Mouse (Mus musculus) CH12.LX (cell line): Measurements from ENCODE around the gene Wfdc17. TPM values are rescaled to one million over a fixed set of nuclear protein-coding genes. Genes with fewer than 3 reads are reported as not detected.

Source experiments
- DNase-seq: peaks from one replicate; pipeline ENCODE4 v3.0.0-alpha.2; 2013; ENCODE audit errors: extremely low read depth
- H3K27ac ChIP-seq: 2 replicates; pipeline ENCODE4 v1.5.1; 2012; ENCODE audit warnings: low read depth, mild to moderate bottlenecking, control low read depth, moderate library complexity; ENCODE audit not compliant: insufficient read depth
- H3K27me3 ChIP-seq: replicated peaks from 2 replicates; pipeline ENCODE3; 2012; ENCODE audit warnings: inconsistent platforms
- H3K36me3 ChIP-seq, 2 experiments: replicated peaks in 1 of 2; 2 replicates each; pipeline versions ENCODE3 to v1.6.1; 2012; ENCODE audit warnings: inconsistent platforms in 1 of 2, low read length in 1 of 2, mild to moderate bottlenecking in 1 of 2, mixed read lengths in 1 of 2, moderate library complexity in 1 of 2; ENCODE audit not compliant: control insufficient read depth in 1 of 2, insufficient read depth in 1 of 2
- H3K4me1 ChIP-seq, 2 experiments: 2 replicates each; pipeline ENCODE4 v1.6.1; 2012; ENCODE audit warnings: inconsistent platforms in 1 of 2, moderate library complexity in 1 of 2; ENCODE audit not compliant: insufficient read depth in 2 of 2, control insufficient read depth in 1 of 2
- H3K4me2 ChIP-seq: 2 replicates; pipeline ENCODE4 v1.6.1; 2012; ENCODE audit warnings: low read depth, mild to moderate bottlenecking, control low read depth; ENCODE audit not compliant: poor library complexity, insufficient read depth, severe bottlenecking
- H3K4me3 ChIP-seq, 3 experiments: fragments of 150-350 bp in 1 of 3; sonication (generic) in 1 of 3; replicated peaks in 1 of 3; 2 replicates each; pipeline versions ENCODE3 to v1.5.1; 2011 to 2012; ENCODE audit warnings: low read depth in 2 of 3, low read length in 2 of 3, mild to moderate bottlenecking in 2 of 3, moderate library complexity in 2 of 3, control low read depth in 1 of 3, improper control_type of control experiment in 1 of 3, inconsistent platforms in 1 of 3, mixed read lengths in 1 of 3; ENCODE audit not compliant: poor library complexity in 1 of 3
- H3K79me2 ChIP-seq: replicated peaks from 2 replicates; pipeline ENCODE4 v1.6.1; 2012; ENCODE audit warnings: mild to moderate bottlenecking, moderate library complexity; ENCODE audit not compliant: control insufficient read depth, poor library complexity, insufficient read depth, severe bottlenecking; ENCODE audit errors: extremely low read depth
- H3K9ac ChIP-seq: 2 replicates; pipeline ENCODE4 v1.6.1; 2012; ENCODE audit warnings: low read depth, mild to moderate bottlenecking, control low read depth, moderate library complexity; ENCODE audit not compliant: insufficient read depth
- H3K9me3 ChIP-seq: replicated peaks from 2 replicates; pipeline ENCODE3; 2012; ENCODE audit warnings: low read length, inconsistent platforms, mixed read lengths
- CTCF ChIP-seq, 2 experiments: IDR thresholded peaks in 1 of 2; conservative IDR thresholded peaks in 1 of 2; 2 replicates each; pipeline ENCODE4 v1.5.1; 2011 to 2012; ENCODE audit warnings: low read depth in 2 of 2, low read length in 2 of 2, improper control_type of control experiment in 1 of 2, inconsistent platforms in 1 of 2, mild to moderate bottlenecking in 1 of 2, moderate library complexity in 1 of 2
- E2F4 ChIP-seq: IDR thresholded peaks from 2 replicates; pipeline ENCODE4 v1.6.1; 2011; ENCODE audit warnings: low read depth, low read length, improper control_type of control experiment; ENCODE audit not compliant: insufficient replicate concordance
- ELF1 ChIP-seq: IDR thresholded peaks from 2 replicates; pipeline ENCODE4 v1.6.1; 2014; ENCODE audit warnings: low read depth, mild to moderate bottlenecking, inconsistent platforms, low read length, improper control_type of control experiment
- EP300 ChIP-seq: IDR thresholded peaks from 2 replicates; pipeline ENCODE4 v1.6.1; 2011; ENCODE audit warnings: low read length, improper control_type of control experiment
- GABPA ChIP-seq: IDR thresholded peaks from 2 replicates; pipeline ENCODE4 v1.6.1; 2012; ENCODE audit warnings: low read depth, low read length, improper control_type of control experiment, inconsistent platforms; ENCODE audit not compliant: insufficient replicate concordance
- MAX ChIP-seq: IDR thresholded peaks from 2 replicates; pipeline ENCODE4 v1.6.1; 2011; ENCODE audit warnings: low read length, improper control_type of control experiment
- MAZ ChIP-seq: IDR thresholded peaks from 2 replicates; pipeline ENCODE4 v1.6.1; 2012; ENCODE audit warnings: low read depth, mild to moderate bottlenecking, inconsistent platforms, low read length, improper control_type of control experiment, moderate library complexity
- MEF2A ChIP-seq: IDR thresholded peaks from 2 replicates; pipeline ENCODE4 v1.6.1; 2014; ENCODE audit warnings: low read depth, mild to moderate bottlenecking, inconsistent platforms, low read length, improper control_type of control experiment, borderline replicate concordance
- MXI1 ChIP-seq: IDR thresholded peaks from 2 replicates; pipeline ENCODE4 v1.6.1; 2011; ENCODE audit warnings: mild to moderate bottlenecking, low read depth, low read length, improper control_type of control experiment
- MYC ChIP-seq: IDR thresholded peaks from 2 replicates; pipeline ENCODE4 v1.6.1; 2011; ENCODE audit warnings: low read depth, mild to moderate bottlenecking, improper control_type of control experiment, low read length
- NELFE ChIP-seq: IDR thresholded peaks from 2 replicates; pipeline ENCODE4 v1.6.1; 2011; ENCODE audit warnings: low read depth, low read length, improper control_type of control experiment
- NRF1 ChIP-seq: IDR thresholded peaks from 2 replicates; pipeline ENCODE4 v1.6.1; 2014; ENCODE audit warnings: low read depth, mild to moderate bottlenecking, inconsistent platforms, low read length, improper control_type of control experiment, moderate library complexity
- POLR2A ChIP-seq: IDR thresholded peaks from 2 replicates; pipeline ENCODE4 v1.6.1; 2011; ENCODE audit warnings: low read depth, mild to moderate bottlenecking, improper control_type of control experiment, low read length
- RCOR1 ChIP-seq: conservative IDR thresholded peaks from 2 replicates; pipeline ENCODE4 v1.6.1; 2012; ENCODE audit warnings: low read depth, mild to moderate bottlenecking, inconsistent platforms, low read length, improper control_type of control experiment
- TBP ChIP-seq: conservative IDR thresholded peaks from 2 replicates; pipeline ENCODE4 v1.6.1; 2011; ENCODE audit warnings: low read depth, low read length, improper control_type of control experiment
- TCF12 ChIP-seq: IDR thresholded peaks from 2 replicates; pipeline ENCODE4 v1.6.1; 2014; ENCODE audit warnings: low read depth, mild to moderate bottlenecking, inconsistent platforms, low read length, improper control_type of control experiment
- UBTF ChIP-seq: IDR thresholded peaks from 2 replicates; pipeline ENCODE4 v1.6.1; 2012; ENCODE audit warnings: low read depth, mild to moderate bottlenecking, inconsistent platforms, low read length, improper control_type of control experiment, moderate library complexity
- USF1 ChIP-seq: IDR thresholded peaks from 2 replicates; pipeline ENCODE4 v1.6.1; 2014; ENCODE audit warnings: low read depth, mild to moderate bottlenecking, inconsistent platforms, low read length, improper control_type of control experiment
- USF2 ChIP-seq: conservative IDR thresholded peaks from 2 replicates; pipeline ENCODE4 v1.6.1; 2011; ENCODE audit warnings: low read depth, low read length, improper control_type of control experiment
- ZKSCAN1 ChIP-seq: IDR thresholded peaks from 2 replicates; pipeline ENCODE4 v1.6.1; 2012; ENCODE audit warnings: low read depth, inconsistent platforms, low read length, improper control_type of control experiment, borderline replicate concordance
- ZMIZ1 ChIP-seq: IDR thresholded peaks from 2 replicates; pipeline ENCODE4 v1.6.1; 2012; ENCODE audit warnings: low read depth, mild to moderate bottlenecking, inconsistent platforms, low read length, improper control_type of control experiment
- dilution Hi-C: fragments of 300-500 bp; cut with MboI; formaldehyde crosslinking; loops from 2 replicates; pipeline ENCODE4 v1.14.3; 2020; ENCODE audit warnings: low sequenced_read_pairs; ENCODE audit not compliant: extremely low pct_unique_long_range_greater_than_20kb, extremely low pct_ligation_motif_present
- in situ Hi-C: fragments of 300-500 bp; cut with MboI; formaldehyde crosslinking; loops from 3 replicates; pipeline ENCODE4 v1.14.3; 2019; ENCODE audit warnings: low sequenced_read_pairs, low pct_ligation_motif_present, low pct_unique_long_range_greater_than_20kb, mixed read lengths
- polyA plus RNA-seq: library from polyadenylated mRNA; unstranded; fragments of >175 nt; gene quantifications from 2 replicates; pipeline ENCODE4 v1.2.1, GENCODE M21; 2012; ENCODE audit warnings: low read depth; ENCODE audit not compliant: insufficient read length
- total RNA-seq, 2 experiments: library from RNA; depleted of rRNA; stranded (reverse); fragments of 300-350 nt in 1 of 2; fragments of >200 nt in 1 of 2; gene quantifications; 2 replicates each; pipeline ENCODE4 v1.2.3; 2012 to 2014

Gene Wfdc17
- total and polyA plus RNA-seq, 3 experiments = not detected

GRCm38 (mm10) chr11:83712671-83713070, 8.9 kb downstream of the Wfdc17 start:
- H3K9me3 ChIP-seq = no peaks in the 10 kb centered on the region
- in situ Hi-C loops (no loop called here), dilution Hi-C loops (no loop called here)
- H3K36me3 ChIP-seq = no peaks in the 10 kb centered on the region
- H3K4me1 ChIP-seq = peaks cover 12 to 27% of the 10 kb centered on the region in 2 experiments
- H3K27ac ChIP-seq = no peak overlapping the region
- TF ChIP-seq ZKSCAN1 (no peak), ZMIZ1 (no peak), CTCF (conservative IDR thresholded peaks at IDR 0.05 in 1 of 2, IDR thresholded peaks at IDR 0.05 in 1 of 2; ENCODE audit: low read depth in 2 of 2, low read length in 2 of 2) (no peak), MAX (no peak), E2F4 (no peak), NELFE (no peak), NRF1 (no peak), GABPA (no peak), MAZ (no peak), UBTF (no peak), RCOR1 (no peak), ELF1 (no peak), TBP (no peak), MEF2A (no peak), EP300 (no peak), MXI1 (no peak), TCF12 (no peak)
- no peaks in the 10 kb centered on the region for H3K79me2 ChIP-seq
- no peak for DNase-seq
- no peak overlapping the region for H3K4me2 ChIP-seq
- no peaks in the 10 kb centered on the region for H3K27me3 ChIP-seq
- H3K4me3 ChIP-seq = no peak overlapping the region
- H3K9ac ChIP-seq = no peak overlapping the region

GRCm38 (mm10) chr11:83713925-83714324, 10.1 kb downstream of the Wfdc17 start:
- Histone ChIP-seq H3K9ac (no peak overlapping the region), H3K4me1 (peaks cover 12 to 27% of the 10 kb centered on the region in 2 experiments), H3K4me2 (no peak overlapping the region), H3K9me3 (no peaks in the 10 kb centered on the region), H3K27me3 (no peaks in the 10 kb centered on the region), H3K4me3 (no peak overlapping the region), H3K27ac (no peak overlapping the region), H3K36me3 (no peaks in the 10 kb centered on the region), H3K79me2 (no peaks in the 10 kb centered on the region)
- in situ Hi-C loops = no loop called here
- no peak for DNase-seq
- TF ChIP-seq MAX (peak; percentile 93), ELF1 (0 out of 2 replicates have a peak, but pooled peaks have one; percentile 13), NELFE (no peak), MYC (peak; percentile 93), USF1 (peak; percentile 59), MXI1 (peak; percentile 61; the same call in 1 of the 2 replicates), USF2 (peak; percentile 57; the same call in 1 of the 2 replicates), POLR2A (no peak)
- dilution Hi-C loops = no loop called here
